Mouse (Mus musculus) left cerebral cortex, postnatal 10 days (tissue): ENCODE data around the gene Nfatc3. TPM values are rescaled to one million over a fixed set of nuclear protein-coding genes. Genes with fewer than 3 reads are reported as not detected.

Experiments used
- DNase-seq, 2 experiments: peaks; one replicate each; pipeline ENCODE4 v3.0.0; 2021 to 2022; ENCODE audit warnings: low spot score in 2 of 2, mixed read lengths in 1 of 2; ENCODE audit errors: extremely low spot score in 1 of 2
- intact Hi-C: fragments of 180-260 bp; cut with DNase I; formaldehyde crosslinking; loops from one replicate; pipeline ENCODE4 v1.15.1; 2025
- total RNA-seq, 2 experiments: library from RNA; stranded (reverse); gene quantifications; 2 replicates each; pipeline ENCODE4 v1.2.3; 2021

The Nfatc3 gene
- total RNA-seq, 2 experiments from 2014 or later = 10.9 to 12.1 TPM

GRCm38 (mm10) chr8:106136156-106137130 lies 77.8 kb downstream of the Nfatc3 start, which contains the start of gene Esrp2:
Gene Esrp2 (minus strand): TSS chr8:106136974.
- intact Hi-C loops = no loop called here
- peak in 1 of 2 experiments; percentile 53 for DNase-seq

- intact Hi-C loops = no loop called here
Observed at GRCm38 (mm10) chr8:106137218-106137905, 78.7 kb downstream of the Nfatc3 start.

GRCm38 (mm10) chr8:106137906-106138477 lies 79.4 kb downstream of the Nfatc3 start:
- intact Hi-C loops = no loop called here
- peak in 1 of 2 experiments; percentile 62 for DNase-seq

More at GRCm38 (mm10) chr8:106137218-106137905, 78.7 kb downstream of the Nfatc3 start:
- DNase-seq = no peak

- DNase-seq = no peak
- intact Hi-C loops = no loop called here
Observed at GRCm38 (mm10) chr8:106138616-106139015, 80.0 kb downstream of the Nfatc3 start.

- no peak for DNase-seq
- intact Hi-C loops = loop anchor here (5.0 kb wide), 1 partner anchor 57 kb away; no protein-coding TSS in a partner anchor
Observed at GRCm38 (mm10) chr8:106140191-106140590, 81.6 kb downstream of the Nfatc3 start.

- peak; percentile 64 to 69 for DNase-seq
- intact Hi-C loops = loop anchor here (5.0 kb wide), 1 partner anchor 57 kb away; no protein-coding TSS in a partner anchor
Observed at GRCm38 (mm10) chr8:106140769-106141168, 82.1 kb downstream of the Nfatc3 start.

GRCm38 (mm10) chr8:106145331-106145730 lies 86.7 kb downstream of the Nfatc3 start:
- intact Hi-C loops = no loop called here
- no peak for DNase-seq

GRCm38 (mm10) chr8:106146014-106146413 lies 87.4 kb downstream of the Nfatc3 start:
- intact Hi-C loops = no loop called here
- no peak for DNase-seq

GRCm38 (mm10) chr8:106147868-106148565 lies 89.4 kb downstream of the Nfatc3 start:
- intact Hi-C loops = no loop called here
- no peak for DNase-seq

- intact Hi-C loops = no loop called here
- DNase-seq = no peak
Observed at GRCm38 (mm10) chr8:106149025-106149424, 90.4 kb downstream of the Nfatc3 start.

GRCm38 (mm10) chr8:106149801-106150652 lies 91.4 kb downstream of the Nfatc3 start, which contains the start of gene Pla2g15:
Gene Pla2g15 (plus strand): TSS chr8:106150399.
- intact Hi-C loops = no loop called here

GRCm38 (mm10) chr8:106150653-106151000 lies 92.0 kb downstream of the Nfatc3 start:
- no peak for DNase-seq
- intact Hi-C loops = no loop called here

More at GRCm38 (mm10) chr8:106149801-106150652, 91.4 kb downstream of the Nfatc3 start, which contains the start of gene Pla2g15:
- DNase-seq = peak; percentile 94 to 95

GRCm38 (mm10) chr8:106151041-106151440 lies 92.4 kb downstream of the Nfatc3 start:
- no peak for DNase-seq
- intact Hi-C loops = no loop called here

- DNase-seq = no peak
- intact Hi-C loops = no loop called here
Observed at GRCm38 (mm10) chr8:106152876-106153275, 94.2 kb downstream of the Nfatc3 start.

- no peak for DNase-seq
- intact Hi-C loops = no loop called here
Observed at GRCm38 (mm10) chr8:106157419-106157818, 98.8 kb downstream of the Nfatc3 start.

GRCm38 (mm10) chr8:106158381-106158780 lies 99.7 kb downstream of the Nfatc3 start:
- intact Hi-C loops = no loop called here

GRCm38 (mm10) chr8:106159876-106160275 lies 101.2 kb downstream of the Nfatc3 start:
- intact Hi-C loops = loop anchor here (5.0 kb wide), 1 partner anchor 37 kb away; no protein-coding TSS in a partner anchor
- DNase-seq = no peak

More at GRCm38 (mm10) chr8:106158381-106158780, 99.7 kb downstream of the Nfatc3 start:
- DNase-seq = no peak
